Mouse (Mus musculus) spleen, postnatal 0 days (tissue): ENCODE results near the gene Tmem174. TPM values are rescaled to one million over a fixed set of nuclear protein-coding genes. Genes with fewer than 3 reads are reported as not detected.

ENCODE experiments used
- polyA plus RNA-seq: library from polyadenylated mRNA; unstranded; fragments of >200 nt; fragmentation: Nextera tagmentation; extraction: Ambion mirVana; gene quantifications from 2 replicates; pipeline ENCODE4 v1.2.1, GENCODE M21; 2015

Tmem174 gene
- not detected in 2 replicates for polyA plus RNA-seq

GRCm38 (mm10) chr13:98637145-98637544, at the start of gene Tmem174:
Gene Tmem174 (minus strand): TSS chr13:98637410.

Other genes with a start within 250 kb of the Tmem174 start
- 0.41 and 1.3 TPM in 2 replicates for gene Gm10320, start 145.4 kb downstream of the Tmem174 start, polyA plus RNA-seq
- 0.18 TPM in 1 of 2 replicates, not detected in the other for gene Tmem171, start 57.4 kb upstream of the Tmem174 start, polyA plus RNA-seq
- 34.2 and 35.1 TPM in 2 replicates for gene Fcho2, start 178.0 kb upstream of the Tmem174 start, polyA plus RNA-seq